Mouse (Mus musculus): Measurements from ENCODE around the gene Hpn. TPM values are rescaled to one million over a fixed set of nuclear protein-coding genes. Genes with fewer than 3 reads are reported as not detected.
A peak's percentile ranks its signal among the peaks of the same experiment; 100 is the strongest.

The Hpn gene
- polyA plus RNA-seq, 2 experiments from 2014 or later: 6.0 to 12.2 TPM

GRCm38 (mm10) chr7:31052636-31053434, 62.3 kb downstream of the Hpn start:
- peak; percentile 27 for ATAC-seq

- ATAC-seq: no peak
These were observed 62.8 kb downstream of the Hpn start for GRCm38 (mm10) chr7:31052251-31052635.

DNA sequence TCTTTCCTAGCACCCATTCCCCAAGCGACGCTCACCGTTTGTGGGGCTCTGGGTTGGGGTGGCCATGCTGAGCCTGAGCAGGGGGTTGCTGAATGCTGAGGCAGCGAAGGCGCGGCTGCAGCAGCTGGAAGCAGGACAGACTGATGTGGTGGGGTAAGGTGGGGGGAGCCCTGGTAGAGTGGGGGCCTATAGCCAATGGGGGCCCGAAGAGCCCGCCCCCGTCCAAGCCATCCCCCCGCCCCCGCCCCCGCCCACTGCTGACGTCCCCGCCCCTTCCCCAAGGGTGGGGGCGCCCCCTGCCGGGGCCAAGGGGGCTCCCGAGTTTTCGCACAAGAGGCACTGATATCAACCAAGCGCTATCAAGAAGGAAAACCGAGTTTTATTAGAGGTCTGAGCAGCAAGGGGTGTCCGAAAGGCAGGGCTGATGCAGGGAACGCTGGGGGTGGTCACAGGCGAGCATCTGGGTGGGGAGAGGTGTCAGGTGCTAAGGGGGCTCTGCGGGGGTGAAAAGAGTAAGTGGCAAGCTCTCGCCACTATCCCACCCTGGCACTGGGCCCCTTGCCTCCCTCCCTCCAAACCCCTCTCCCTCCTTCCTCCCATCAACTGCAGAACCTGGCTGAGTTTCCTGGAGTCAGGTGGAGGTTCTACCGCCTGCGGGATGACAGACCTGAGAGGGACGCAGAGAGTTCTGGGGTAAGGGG, 63.6 kb downstream of the Hpn start, which contains the start of gene Fxyd7:
Fxyd7 (minus strand) TSS at position 147 of the 701 bp plus-strand sequence.
- no peak for ATAC-seq

DNA sequence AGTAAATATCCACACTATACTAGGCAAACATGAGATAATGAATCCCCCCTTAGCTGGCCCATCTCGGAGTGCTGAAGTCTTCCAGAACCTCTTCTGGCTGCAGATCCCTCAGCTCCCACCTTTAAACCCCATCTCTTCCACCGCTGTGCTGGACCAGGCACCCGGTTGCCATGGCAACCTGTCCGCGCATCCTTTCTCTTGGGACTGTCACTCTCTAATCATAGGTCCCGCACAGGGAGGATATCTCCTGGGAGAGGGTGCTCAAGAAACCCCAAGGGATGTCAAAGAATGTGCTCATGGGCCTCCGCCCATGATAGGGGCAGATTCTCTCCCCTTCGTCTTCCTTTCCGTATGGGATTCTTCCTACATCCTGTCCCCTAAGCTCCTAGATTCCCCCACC, 64.2 kb downstream of the Hpn start:
- ATAC-seq: peak; percentile 21

DNA sequence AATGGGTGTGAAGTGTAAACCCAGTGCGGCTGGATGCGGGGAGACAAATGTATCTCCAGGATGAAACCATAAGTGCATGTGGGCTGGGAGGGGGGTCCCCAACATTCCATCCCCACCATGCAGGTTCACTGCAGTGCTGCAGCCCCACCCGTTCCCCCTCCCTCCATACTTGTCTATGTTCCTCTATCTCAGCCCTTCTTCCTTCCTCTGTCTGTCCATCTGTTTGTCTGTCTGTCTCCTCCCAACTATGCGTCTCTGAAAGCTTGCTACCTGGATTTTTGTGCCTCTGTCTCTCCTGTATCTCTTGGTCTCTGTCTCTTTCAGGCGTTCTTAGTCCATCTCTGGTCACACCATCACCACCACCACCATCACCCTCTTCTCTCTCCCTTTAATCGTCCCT, 64.6 kb downstream of the Hpn start:
- no peak for ATAC-seq

- no peak for ATAC-seq
These were observed 65.2 kb downstream of the Hpn start for GRCm38 (mm10) chr7:31049846-31050281.

DNA sequence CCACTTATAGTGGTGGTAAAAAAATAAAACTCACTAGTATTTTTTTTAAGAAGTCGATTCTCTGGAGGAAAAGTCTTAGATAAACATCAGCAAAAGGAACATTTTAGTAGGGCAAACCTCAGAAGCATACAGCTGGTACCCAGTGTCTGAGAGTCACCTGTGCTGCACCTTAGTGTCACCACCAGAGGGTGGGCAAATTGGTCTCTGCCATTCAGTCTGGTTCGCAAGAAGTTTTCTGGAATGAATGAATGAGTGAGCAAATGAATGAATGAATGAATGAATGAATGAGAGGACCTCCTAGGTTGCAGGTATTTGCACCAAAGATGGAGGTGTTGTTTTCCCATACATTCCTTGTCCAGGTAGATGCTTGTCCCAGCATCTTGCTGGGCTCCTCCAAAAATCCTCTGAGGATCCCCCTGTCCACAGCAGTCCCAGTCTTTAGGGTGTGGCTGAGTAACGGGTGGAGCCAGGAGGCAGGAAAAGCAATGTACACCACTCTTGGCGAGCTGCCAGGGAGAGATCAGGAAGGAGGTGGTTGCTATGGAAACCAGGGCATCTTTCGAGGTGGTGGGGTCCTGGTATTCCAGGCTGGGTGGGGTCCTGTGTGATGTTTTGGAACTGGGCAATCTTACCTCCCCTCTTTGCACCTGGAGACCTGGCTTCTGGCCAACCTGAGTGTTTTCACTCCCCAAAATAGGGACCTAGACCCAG, 65.8 kb downstream of the Hpn start:
- ATAC-seq: no peak

Other genes with a start within 250 kb of the Hpn start
- 10 to 100 TPM in 1 of 2 experiments, 1 to 10 TPM in 1; 4.2 to 20.3 TPM for gene Cd22, start 234.9 kb downstream of the Hpn start, polyA plus RNA-seq (2017; shearing (Covaris generic))
- gene Mag, start 200.4 kb downstream of the Hpn start, polyA plus RNA-seq (2017; shearing (Covaris generic)): not detected
- gene Hamp2, start 190.6 kb downstream of the Hpn start, polyA plus RNA-seq (2017; shearing (Covaris generic)): not detected
- gene Hamp, start 171.3 kb downstream of the Hpn start, polyA plus RNA-seq (2017; shearing (Covaris generic)): not detected
- 10 to 100 TPM; 11.0 to 16.0 TPM for gene Usf2, start 158.5 kb downstream of the Hpn start, polyA plus RNA-seq (2017; shearing (Covaris generic))
- 1 to 10 TPM; 1.8 to 2.6 TPM for gene Lsr, start 141.8 kb downstream of the Hpn start, polyA plus RNA-seq (2017; shearing (Covaris generic))
- gene Fam187b, start 141.5 kb downstream of the Hpn start, polyA plus RNA-seq (2017; shearing (Covaris generic)): 1 to 10 TPM; 1.2 to 1.5 TPM
- gene Fxyd5, start 72.8 kb downstream of the Hpn start, polyA plus RNA-seq (2017; shearing (Covaris generic)): 1,000 to 10,000 TPM; 1,918 to 1,991 TPM
- gene Fxyd7, start 63.8 kb downstream of the Hpn start, polyA plus RNA-seq (2017; shearing (Covaris generic)): not detected
- gene Fxyd1, start 58.1 kb downstream of the Hpn start, polyA plus RNA-seq (2017; shearing (Covaris generic)): not detected
- not detected for gene Lgi4, start 55.9 kb downstream of the Hpn start, polyA plus RNA-seq (2017; shearing (Covaris generic))
- under 1 TPM in 1 of 2 experiments, not detected in 1; 0.27 TPM for gene Fxyd3, start 38.6 kb downstream of the Hpn start, polyA plus RNA-seq (2017; shearing (Covaris generic))
- not detected for gene Scn1b, start 11.7 kb upstream of the Hpn start, polyA plus RNA-seq (2017; shearing (Covaris generic))
- 100 to 1,000 TPM in 1 of 2 experiments, 10 to 100 TPM in 1; 83.7 to 103 TPM for gene Gramd1a, start 40.6 kb upstream of the Hpn start, polyA plus RNA-seq (2017; shearing (Covaris generic))
- not detected for gene Scgb2b2, start 175.2 kb upstream of the Hpn start, polyA plus RNA-seq (2017; shearing (Covaris generic))
- not detected for gene Scgb1b2, start 176.5 kb upstream of the Hpn start, polyA plus RNA-seq (2017; shearing (Covaris generic))
- not detected for gene Scgb2b3, start 246.8 kb upstream of the Hpn start, polyA plus RNA-seq (2017; shearing (Covaris generic))

Data from CD4-positive, CD25-positive, alpha-beta regulatory T cell, adult 4 months (primary cell).